In the genomic region with DNA sequence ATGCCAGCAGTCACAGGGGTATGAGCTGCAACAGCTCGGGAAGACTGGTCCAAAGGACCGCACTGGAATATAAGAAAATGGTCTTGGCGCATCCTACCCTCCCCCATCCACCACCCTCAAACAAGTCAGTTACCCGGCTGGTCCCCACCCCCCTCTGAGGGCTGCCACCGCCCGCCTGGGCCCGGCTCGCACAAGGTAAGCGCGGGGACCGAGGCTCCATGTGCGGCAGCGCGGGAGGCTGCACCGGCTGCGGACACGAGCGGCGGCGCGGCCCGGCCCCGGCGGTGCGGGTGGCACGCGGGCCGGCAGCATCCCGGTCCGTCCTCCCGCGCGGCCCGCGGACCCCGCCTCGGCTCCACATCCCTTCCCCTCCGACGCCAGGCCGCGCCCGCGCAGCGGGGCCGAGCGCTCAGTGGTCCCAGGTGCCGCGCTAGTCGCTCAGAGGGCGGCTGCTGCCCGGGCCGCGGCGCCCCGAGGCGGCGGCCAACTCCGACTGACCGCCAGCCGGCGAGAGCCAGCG, we compare ENCODE assay signal across 8 mouse cellular contexts. TPM values are rescaled to one million over a fixed set of nuclear protein-coding genes. Genes with fewer than 3 reads are reported as not detected.
A peak's percentile ranks its signal among the peaks of the same experiment; 100 is the strongest.
DNase-seq lines count a peak whose midpoint lies in the region; ATAC-seq and TF ChIP-seq lines count a peak whose summit lies in the region.

No protein-coding gene starts in this region.

- ATAC-seq in forebrain, embryonic 15.5 days (replicated peaks), result peak; percentile 75
- ATAC-seq in hindbrain, postnatal 0 days, result no peak; the same call in 1 of the 2 replicates
- ATAC-seq in limb, embryonic 15.5 days (ENCODE audit: insufficient number of reproducible peaks, low FRiP score, low TSS enrichment, low read depth), result peak; percentile 26
- ATAC-seq in midbrain, embryonic 14.5 days (ENCODE audit: low FRiP score, low TSS enrichment), result peak; percentile 75

- no peaks in the 10 kb centered on the region for H3K27me3 ChIP-seq in kidney, adult 2 months (replicated peaks; ENCODE audit: control insufficient read depth, insufficient read depth, low read length)
- H3K27me3 ChIP-seq in forebrain, embryonic 15.5 days, result no peaks in the 10 kb centered on the region
- no peaks in the 10 kb centered on the region for H3K27me3 ChIP-seq in hindbrain, postnatal 0 days (ENCODE audit: insufficient read depth, low read length)
- H3K27me3 ChIP-seq in limb, embryonic 15.5 days, result no peaks in the 10 kb centered on the region
- H3K27me3 ChIP-seq in midbrain, embryonic 14.5 days (ENCODE audit: control insufficient read depth, insufficient read depth, low read length), result no peaks in the 10 kb centered on the region
- H3K27me3 ChIP-seq in thymus, adult 2 months (ENCODE audit: control insufficient read depth, insufficient read depth, low read length), result no peaks in the 10 kb centered on the region

- peak overlapping the region; percentile 80 for H3K9ac ChIP-seq in forebrain, embryonic 15.5 days (replicated peaks)
- peak overlapping the region; percentile 88 for H3K9ac ChIP-seq in hindbrain, postnatal 0 days (replicated peaks; ENCODE audit: low read length)
- peak overlapping the region; percentile 83 for H3K9ac ChIP-seq in limb, embryonic 15.5 days
- H3K9ac ChIP-seq in midbrain, embryonic 14.5 days (replicated peaks; ENCODE audit: low read length), result peak overlapping the region; percentile 87

- TF ChIP-seq CTCF in kidney, adult 2 months (conservative IDR thresholded peaks at IDR 0.05; ENCODE audit: insufficient read depth, insufficient read length, low read depth, low read length), result no peak
- TF ChIP-seq CTCF in brain, embryonic 14.5 days (IDR thresholded peaks at IDR 0.05; ENCODE audit: borderline replicate concordance, extremely low read depth, insufficient read depth, insufficient read length), result no peak
- no peak for TF ChIP-seq CTCF in hindbrain, postnatal 0 days (IDR thresholded peaks at IDR 0.05; ENCODE audit: low read depth)
- no peak for TF ChIP-seq CTCF in thymus, adult 2 months (IDR thresholded peaks at IDR 0.05; ENCODE audit: borderline replicate concordance, control insufficient read depth, extremely low read depth, insufficient read depth, low read length, poor library complexity)

- peak overlapping the region; percentile 62 for H3K4me3 ChIP-seq in kidney, adult 2 months (ENCODE audit: insufficient read depth, low read depth, low read length)
- H3K4me3 ChIP-seq in forebrain, embryonic 15.5 days, result peak overlapping the region; percentile 92
- H3K4me3 ChIP-seq in hindbrain, postnatal 0 days (ENCODE audit: low read length), result peak overlapping the region; percentile 88
- H3K4me3 ChIP-seq in limb, embryonic 15.5 days, result peak overlapping the region; percentile 92
- H3K4me3 ChIP-seq in midbrain, embryonic 14.5 days (replicated peaks; ENCODE audit: low read depth, low read length), result peak overlapping the region; percentile 85
- H3K4me3 ChIP-seq in thymus, adult 2 months (ENCODE audit: control insufficient read depth, insufficient read depth, low read length), result peak overlapping the region; percentile 64

- WGBS in kidney, adult 2 months, result 1% methylated on average over 62 of the region's 62 CpGs
- under 1% methylated on average over 53 of the region's 62 CpGs for WGBS in forebrain, embryonic 15.5 days
- under 1% methylated on average over 45 of the region's 62 CpGs for WGBS in hindbrain, postnatal 0 days
- WGBS in limb, embryonic 15.5 days, result 0% methylated on average over 41 of the region's 62 CpGs
- WGBS in midbrain, embryonic 14.5 days, result under 1% methylated on average over 42 of the region's 62 CpGs
- WGBS in thymus, adult 2 months, result 2% methylated on average over 55 of the region's 62 CpGs

- no peaks in the 10 kb centered on the region for H3K36me3 ChIP-seq in kidney, adult 2 months (ENCODE audit: control insufficient read depth, insufficient read depth, low read length)
- H3K36me3 ChIP-seq in forebrain, embryonic 15.5 days, result no peaks in the 10 kb centered on the region
- no peaks in the 10 kb centered on the region for H3K36me3 ChIP-seq in hindbrain, postnatal 0 days (ENCODE audit: insufficient read depth, low read length)
- H3K36me3 ChIP-seq in limb, embryonic 15.5 days, result no peaks in the 10 kb centered on the region
- no peaks in the 10 kb centered on the region for H3K36me3 ChIP-seq in midbrain, embryonic 14.5 days (ENCODE audit: control insufficient read depth, insufficient read depth, low read length)
- no peaks in the 10 kb centered on the region for H3K36me3 ChIP-seq in thymus, adult 2 months (ENCODE audit: control insufficient read depth, insufficient read depth, low read length)

- peaks cover 6% of the 10 kb centered on the region; the same call in 1 of the 2 replicates for H3K4me1 ChIP-seq in kidney, adult 2 months (ENCODE audit: control insufficient read depth, insufficient read depth, low read length)
- H3K4me1 ChIP-seq in forebrain, embryonic 15.5 days, result peaks cover 26% of the 10 kb centered on the region
- H3K4me1 ChIP-seq in hindbrain, postnatal 0 days (ENCODE audit: insufficient read depth, low read length), result peaks cover 9% of the 10 kb centered on the region
- peaks cover 8% of the 10 kb centered on the region; the same call in 1 of the 2 replicates for H3K4me1 ChIP-seq in limb, embryonic 15.5 days
- peaks cover 16% of the 10 kb centered on the region for H3K4me1 ChIP-seq in midbrain, embryonic 14.5 days (ENCODE audit: control insufficient read depth, insufficient read depth, low read length)
- H3K4me1 ChIP-seq in thymus, adult 2 months (replicated peaks; ENCODE audit: control insufficient read depth, insufficient read depth, low read length), result peaks cover 2% of the 10 kb centered on the region; the same call in 1 of the 2 replicates

- no peaks in the 10 kb centered on the region for H3K9me3 ChIP-seq in forebrain, embryonic 15.5 days
- no peaks in the 10 kb centered on the region for H3K9me3 ChIP-seq in hindbrain, postnatal 0 days (ENCODE audit: low read length)
- no peaks in the 10 kb centered on the region for H3K9me3 ChIP-seq in limb, embryonic 15.5 days
- H3K9me3 ChIP-seq in midbrain, embryonic 14.5 days (ENCODE audit: control insufficient read depth, low read length), result no peaks in the 10 kb centered on the region

- 0 out of 2 replicates have a peak overlapping the region, but pooled peaks have one; percentile 4 for H3K27ac ChIP-seq in kidney, adult 2 months (ENCODE audit: insufficient read depth, low read depth, low read length)
- peak overlapping the region; percentile 98 for H3K27ac ChIP-seq in forebrain, embryonic 15.5 days (replicated peaks)
- peak overlapping the region; percentile 98 for H3K27ac ChIP-seq in hindbrain, postnatal 0 days
- H3K27ac ChIP-seq in limb, embryonic 15.5 days, result peak overlapping the region; percentile 97
- H3K27ac ChIP-seq in midbrain, embryonic 14.5 days (replicated peaks; ENCODE audit: low read depth, low read length), result peak overlapping the region; percentile 98
- H3K27ac ChIP-seq in thymus, adult 2 months (ENCODE audit: control insufficient read depth, insufficient read depth, low read length), result peak overlapping the region; percentile 8; the same call in 1 of the 2 replicates

- TF ChIP-seq POLR2A in kidney, adult 2 months (IDR thresholded peaks at IDR 0.05; ENCODE audit: low read depth, low read length), result no peak
- TF ChIP-seq POLR2A in brain, embryonic 14.5 days (IDR thresholded peaks at IDR 0.05; ENCODE audit: borderline replicate concordance, extremely low read depth, insufficient read depth, insufficient read length, poor library complexity, severe bottlenecking), result no peak
- no peak for TF ChIP-seq POLR2A in thymus, adult 2 months (IDR thresholded peaks at IDR 0.05; ENCODE audit: control insufficient read depth, extremely low read depth, insufficient read depth, low read length, poor library complexity)

- H3K4me2 ChIP-seq in forebrain, embryonic 15.5 days (replicated peaks), result peak overlapping the region; percentile 61
- H3K4me2 ChIP-seq in hindbrain, postnatal 0 days (ENCODE audit: low read depth, low read length), result peak overlapping the region; percentile 62
- H3K4me2 ChIP-seq in limb, embryonic 15.5 days, result peak overlapping the region; percentile 51
- H3K4me2 ChIP-seq in midbrain, embryonic 14.5 days (ENCODE audit: low read length), result peak overlapping the region; percentile 53

- DNase-seq in kidney, adult 2 months, result no peak
- DNase-seq in kidney, postnatal 14 days, result no peak
- peak; percentile 84 for DNase-seq in brain, embryonic 14.5 days (ENCODE audit: low read depth)
- peak; percentile 75 for DNase-seq in hindbrain, postnatal 0 days (ENCODE audit: low spot score)
- peak; percentile 83 for DNase-seq in midbrain, embryonic 14.5 days
- DNase-seq in thymus, adult 2 months, result peak; percentile 59

RNA-seq across cellular contexts. Expression of a gene that starts 0.5 kb away (rescaled TPM):
- polyA plus RNA-seq in kidney, adult 2 months (2012; rRNA removed), result 5.9 and 8.4 TPM in 2 replicates
- polyA plus RNA-seq in brain, embryonic 14.5 days (2012; rRNA removed), result 48.4 and 56.8 TPM in 2 replicates
- 82.1 TPM in 2 replicates for polyA plus RNA-seq in forebrain, embryonic 15.5 days (2015; fragmentation: Nextera tagmentation; extraction: Ambion mirVana)
- 34.8 and 35.8 TPM in 2 replicates for total RNA-seq in hindbrain, postnatal 0 days (2014; rRNA removed)
- polyA plus RNA-seq in hindbrain, postnatal 0 days (2015; fragmentation: Nextera tagmentation; extraction: Ambion mirVana), result 48.3 and 52.5 TPM in 2 replicates
- polyA plus RNA-seq in limb, embryonic 15.5 days (2015; fragmentation: Nextera tagmentation; extraction: Ambion mirVana), result 45.1 and 45.4 TPM in 2 replicates
- polyA plus RNA-seq in midbrain, embryonic 14.5 days (2014; fragmentation: Nextera tagmentation; extraction: Ambion mirVana), result 63.0 and 97.9 TPM in 2 replicates
- 14.4 TPM in 2 replicates for polyA plus RNA-seq in thymus, adult 2 months (2012; rRNA removed)

Comparison
In these comparisons a context has a peak if more than half of its experiments do, and no peak if none do; other contexts are left out.
1. DNase-seq: peak in brain, embryonic 14.5 days (single experiment), hindbrain, postnatal 0 days (single experiment), midbrain, embryonic 14.5 days (single experiment) and thymus, adult 2 months (single experiment); none in kidney, adult 2 months (single experiment) and kidney, postnatal 14 days (single experiment).
2. H3K27ac ChIP-seq: peak in every context shown above with its lines; median percentile 98 in forebrain, embryonic 15.5 days; 98 in hindbrain, postnatal 0 days; 98 in midbrain, embryonic 14.5 days; 97 in limb, embryonic 15.5 days; 8 in thymus, adult 2 months; 4 in kidney, adult 2 months.
3. Peak in every context shown above with its lines, with median percentiles within 50 percentile points of each other: H3K4me3 ChIP-seq, H3K4me2 ChIP-seq and H3K9ac ChIP-seq.